Mouse (Mus musculus) heart, postnatal 0 days (tissue): ENCODE results near the gene Olfr527. TPM values are rescaled to one million over a fixed set of nuclear protein-coding genes. Genes with fewer than 3 reads are reported as not detected.

Source experiments
- ATAC-seq: fragments of 200-750 bp; cut with Nextera tagmentation; 2 replicates; pipeline ENCODE4 v1.8.0; 2017; ENCODE audit warnings: low read depth, moderate number of reproducible peaks, moderate library complexity; ENCODE audit not compliant: insufficient read depth
- DNase-seq: peaks from one replicate; pipeline ENCODE4 v3.0.0-alpha.2; 2016; ENCODE audit warnings: low spot score
- H3K27ac ChIP-seq: fragments of 300-500 bp; sonication (generic); 2 replicates; pipeline ENCODE4 v1.5.1; 2014; ENCODE audit warnings: low read depth, mild to moderate bottlenecking
- H3K27me3 ChIP-seq: fragments of 300-500 bp; sonication (generic); 2 replicates; pipeline ENCODE4 v1.6.1; 2014; ENCODE audit warnings: low read length, mixed read lengths; ENCODE audit not compliant: control insufficient read depth, insufficient read depth
- H3K36me3 ChIP-seq: fragments of 300-500 bp; sonication (generic); replicated peaks from 2 replicates; pipeline ENCODE4 v1.6.1; 2014; ENCODE audit warnings: low read length, mixed read lengths; ENCODE audit not compliant: control insufficient read depth, insufficient read depth
- H3K4me1 ChIP-seq: fragments of 300-500 bp; sonication (generic); 2 replicates; pipeline ENCODE4 v1.6.1; 2014; ENCODE audit warnings: antibody characterized with exemption; ENCODE audit not compliant: control insufficient read depth, insufficient read depth
- H3K4me2 ChIP-seq: fragments of 300-500 bp; sonication (generic); 2 replicates; pipeline ENCODE4 v1.6.1; 2014; ENCODE audit warnings: low read depth, mild to moderate bottlenecking, low read length, moderate library complexity
- H3K4me3 ChIP-seq: fragments of 300-500 bp; sonication (generic); 2 replicates; pipeline ENCODE4 v1.5.1; 2014; ENCODE audit warnings: low read depth, low read length
- H3K9ac ChIP-seq: fragments of 300-500 bp; sonication (generic); replicated peaks from 2 replicates; pipeline ENCODE4 v1.6.1; 2014; ENCODE audit warnings: low read depth, low read length, mixed read lengths
- H3K9me3 ChIP-seq: fragments of 300-500 bp; sonication (generic); replicated peaks from 2 replicates; pipeline ENCODE4 v1.6.1; 2016; ENCODE audit warnings: low read length; ENCODE audit not compliant: control insufficient read depth
- CTCF ChIP-seq: IDR thresholded peaks from 2 replicates; pipeline ENCODE4 v1.5.1; 2016; ENCODE audit warnings: antibody characterized with exemption, control low read depth, low read depth
- EP300 ChIP-seq: IDR thresholded peaks from 2 replicates; pipeline ENCODE4 v1.6.1; 2016; ENCODE audit warnings: antibody characterized with exemption, low read depth
- WGBS: fragments of 180-500 bp; shearing (Covaris S2); extraction: QIAGEN DNeasy Blood & Tissue Kit; methylation state at CpG from one replicate; pipeline ENCODE4 v1.1.7; 2014; 5-methylcytosine and 5-hydroxymethylcytosine counted together
- polyA plus RNA-seq: library from polyadenylated mRNA; unstranded; fragments of >200 nt; fragmentation: Nextera tagmentation; extraction: Ambion mirVana; gene quantifications from 2 replicates; pipeline ENCODE4 v1.2.1, GENCODE M21; 2015
- total RNA-seq: library from RNA; depleted of rRNA; stranded (reverse); fragments of >200 nt; gene quantifications from 2 replicates; pipeline ENCODE4 v1.2.3, GENCODE M21; 2014; ENCODE audit warnings: low replicate concordance; rRNA removed

Gene Olfr527
- total RNA-seq (not detected in 2 replicates), polyA plus RNA-seq (not detected in 2 replicates)

DNA sequence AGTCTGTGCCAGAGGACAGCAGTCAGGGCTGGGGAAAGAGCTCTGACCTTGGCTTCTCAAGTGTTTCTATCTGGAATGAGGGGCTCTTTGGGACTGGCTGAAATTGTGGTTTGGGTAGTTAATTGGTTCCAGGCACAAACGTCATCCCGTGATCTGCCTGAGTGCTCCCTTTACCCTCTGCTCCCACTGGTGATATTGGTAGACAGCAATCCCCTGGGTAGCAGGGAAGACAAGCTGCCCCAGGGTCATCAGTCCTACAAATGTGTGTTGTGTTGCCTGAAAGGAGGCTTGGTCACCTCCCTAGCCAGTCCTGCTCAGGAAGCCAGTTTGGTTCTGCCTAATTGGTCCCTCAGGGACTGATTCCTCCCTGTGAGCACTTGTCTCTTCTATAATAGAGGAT is at the start of gene Olfr527:
Gene Olfr527, plus strand, starts transcription at position 301 of the 400 bp plus-strand sequence.
- no peak within 1 kb of the TSS for H3K27ac ChIP-seq
- 66% methylated on average over 2 of the region's 2 CpGs for WGBS
- DNase-seq (no peak), ATAC-seq (no peak)
- no peaks in the 10 kb centered on the region for H3K27me3 ChIP-seq
- no peaks in the 10 kb centered on the region for H3K4me1 ChIP-seq
- TF ChIP-seq EP300, result no peak
- no peak for TF ChIP-seq CTCF
- no peak within 1 kb of the TSS for H3K4me2 ChIP-seq
- H3K9me3 ChIP-seq, result no peaks in the 10 kb centered on the region
- no peak within 1 kb of the TSS for H3K9ac ChIP-seq
- no peak within 1 kb of the TSS for H3K4me3 ChIP-seq
- no peaks in the 10 kb centered on the region for H3K36me3 ChIP-seq

DNA sequence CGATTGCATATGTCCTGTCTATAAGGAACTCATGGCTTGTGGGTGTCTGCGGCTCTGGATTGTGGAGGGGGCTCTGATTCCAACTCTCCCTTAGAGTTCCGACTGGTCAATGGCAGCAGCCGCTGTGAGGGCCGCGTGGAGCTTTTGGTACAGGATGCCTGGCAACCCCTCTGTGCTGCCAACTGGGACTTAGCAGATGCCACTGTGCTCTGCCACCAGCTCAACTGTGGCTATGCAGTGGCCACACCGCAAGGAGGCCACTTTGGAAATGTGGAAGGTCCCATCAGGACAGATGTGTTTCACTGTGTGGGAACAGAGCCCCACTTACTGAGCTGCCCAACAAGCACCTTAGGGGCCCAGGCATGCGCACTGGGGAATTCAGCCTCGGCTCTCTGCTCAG is 38.1 kb upstream of the Olfr527 start:
- H3K36me3 ChIP-seq, result no peaks in the 10 kb centered on the region
- H3K4me3 ChIP-seq, result no peak overlapping the region
- TF ChIP-seq CTCF (no peak), EP300 (no peak)
- no peaks in the 10 kb centered on the region for H3K4me1 ChIP-seq
- no peak overlapping the region for H3K4me2 ChIP-seq
- no peaks in the 10 kb centered on the region for H3K27me3 ChIP-seq
- H3K9ac ChIP-seq, result no peak overlapping the region
- H3K27ac ChIP-seq, result no peak overlapping the region
- 0 out of 2 replicates have a peak, but pooled peaks cover 4% of the 10 kb centered on the region for H3K9me3 ChIP-seq
- DNase-seq, result no peak
- WGBS, result 83% methylated on average over 9 of the region's 9 CpGs
- no peak for ATAC-seq

DNA sequence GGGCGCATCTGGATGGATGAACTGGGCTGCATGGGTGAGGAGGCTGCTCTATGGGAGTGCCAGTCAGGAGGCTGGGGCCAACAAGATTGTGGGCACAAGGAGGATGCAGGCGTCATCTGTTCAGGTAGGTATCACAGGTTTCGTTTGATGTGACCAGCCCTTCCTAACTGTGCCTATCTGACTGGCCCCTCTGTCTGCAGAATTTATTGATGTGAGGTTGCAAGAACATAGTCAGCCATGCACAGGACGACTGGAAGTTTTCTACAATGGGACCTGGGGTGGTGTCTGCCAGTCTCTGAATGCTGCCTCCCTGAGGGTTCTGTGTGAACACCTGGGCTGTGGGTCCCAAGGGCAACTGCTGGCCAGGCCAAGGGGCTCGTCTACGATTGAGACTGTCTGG is 36.9 kb upstream of the Olfr527 start:
- no peak for DNase-seq
- Histone ChIP-seq H3K27me3 (no peaks in the 10 kb centered on the region), H3K4me1 (no peaks in the 10 kb centered on the region), H3K27ac (no peak overlapping the region), H3K4me2 (no peak overlapping the region), H3K9me3 (0 out of 2 replicates have a peak, but pooled peaks cover 4% of the 10 kb centered on the region), H3K9ac (no peak overlapping the region), H3K36me3 (no peaks in the 10 kb centered on the region), H3K4me3 (no peak overlapping the region)
- WGBS, result 67% methylated on average over 6 of the region's 6 CpGs
- no peak for ATAC-seq
- TF ChIP-seq CTCF, result no peak
- no peak for TF ChIP-seq EP300

DNA sequence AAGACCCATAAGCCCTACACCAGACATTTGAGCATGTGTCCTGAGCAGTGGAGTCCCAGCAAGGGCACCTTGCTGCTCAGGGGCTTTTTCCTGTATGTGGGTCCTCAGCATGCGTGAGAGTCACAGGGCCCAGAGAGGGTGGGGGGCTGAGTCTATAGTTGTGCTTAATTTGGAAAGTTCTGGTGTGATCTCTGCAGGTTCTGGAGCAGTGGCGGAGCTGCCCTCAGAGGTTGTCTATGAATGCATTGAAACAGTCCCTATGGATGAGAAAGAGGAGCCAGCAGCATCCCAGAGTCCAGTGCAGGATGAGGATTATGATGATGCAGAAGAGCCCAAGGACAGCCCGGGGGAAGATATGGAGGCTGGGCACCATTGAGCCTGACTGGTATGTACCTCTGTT is 34.4 kb upstream of the Olfr527 start:
- no peaks in the 10 kb centered on the region for H3K27me3 ChIP-seq
- H3K4me3 ChIP-seq, result no peak overlapping the region
- 67% methylated on average over 3 of the region's 3 CpGs for WGBS
- no peaks in the 10 kb centered on the region for H3K36me3 ChIP-seq
- no peak overlapping the region for H3K27ac ChIP-seq
- no peaks in the 10 kb centered on the region for H3K4me1 ChIP-seq
- H3K4me2 ChIP-seq, result no peak overlapping the region
- no peak for DNase-seq
- TF ChIP-seq EP300 (no peak), CTCF (no peak)
- no peak for ATAC-seq
- H3K9ac ChIP-seq, result no peak overlapping the region
- H3K9me3 ChIP-seq, result 0 out of 2 replicates have a peak, but pooled peaks cover 4% of the 10 kb centered on the region

DNA sequence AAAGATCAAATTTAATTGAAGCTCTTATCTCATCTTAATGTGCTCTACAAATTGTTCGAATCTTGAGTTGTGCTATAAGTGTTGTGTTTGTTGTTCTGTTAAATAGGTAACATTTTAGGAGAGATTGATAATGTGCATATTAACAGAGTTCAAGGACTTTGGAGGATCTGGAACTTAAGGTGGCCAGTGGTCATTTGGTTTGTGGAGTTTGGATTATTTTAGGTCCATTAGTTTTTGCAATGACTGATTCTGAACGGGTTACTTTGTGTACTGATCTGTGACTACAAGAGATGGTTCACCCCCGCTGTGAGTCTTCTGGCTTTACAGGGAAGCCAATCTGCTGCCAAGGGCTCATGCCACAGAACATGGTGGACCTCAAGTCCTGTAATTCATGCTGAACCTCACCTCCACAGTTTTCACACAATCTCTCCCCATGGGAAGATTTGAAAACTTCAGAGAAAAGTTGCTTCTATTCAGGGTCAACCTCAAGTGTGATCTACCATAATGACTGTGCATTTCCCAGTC is 13.9 kb upstream of the Olfr527 start:
- TF ChIP-seq EP300 (no peak), CTCF (no peak)
- Histone ChIP-seq H3K36me3 (no peaks in the 10 kb centered on the region), H3K27ac (no peak overlapping the region), H3K4me1 (no peaks in the 10 kb centered on the region), H3K4me2 (no peak overlapping the region), H3K9me3 (no peaks in the 10 kb centered on the region), H3K4me3 (no peak overlapping the region), H3K9ac (no peak overlapping the region), H3K27me3 (no peaks in the 10 kb centered on the region)
- 78% methylated on average over 3 of the region's 3 CpGs for WGBS
- ATAC-seq (no peak), DNase-seq (no peak)

DNA sequence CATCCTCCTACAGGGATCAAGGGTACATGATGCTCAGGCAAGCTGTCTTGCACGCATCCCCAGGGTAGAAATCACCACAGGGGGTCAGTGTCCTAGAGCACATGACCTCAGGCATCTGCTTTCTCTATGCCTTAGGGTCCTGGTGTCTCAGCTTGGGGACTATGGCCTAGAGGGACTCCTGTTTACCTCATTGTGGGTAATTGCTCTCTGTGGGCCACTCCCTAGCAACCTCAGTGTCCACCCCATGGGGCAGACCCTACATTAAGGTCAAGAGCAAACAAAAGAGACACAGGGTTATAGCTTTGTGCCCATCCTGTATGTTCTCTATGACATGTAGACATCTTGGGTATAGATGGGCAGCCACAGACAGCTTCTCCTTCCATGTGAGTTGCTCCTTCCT is 13.3 kb upstream of the Olfr527 start, which contains the start of gene Olfr525:
Gene Olfr525, plus strand, starts transcription at position 301 of the 400 bp plus-strand sequence.
- TF ChIP-seq EP300 (no peak), CTCF (no peak)
- DNase-seq, result no peak
- Histone ChIP-seq H3K4me3 (no peak within 1 kb of the TSS), H3K36me3 (no peaks in the 10 kb centered on the region), H3K27ac (no peak within 1 kb of the TSS), H3K9me3 (no peaks in the 10 kb centered on the region), H3K27me3 (no peaks in the 10 kb centered on the region), H3K4me2 (no peak within 1 kb of the TSS), H3K4me1 (no peaks in the 10 kb centered on the region), H3K9ac (no peak within 1 kb of the TSS)
- no peak for ATAC-seq
- 40% methylated on average over 1 of the region's 1 CpGs for WGBS
